Mouse (Mus musculus) small intestine, adult 2 months (tissue): Measurements from ENCODE around the gene Tbxas1.

Experiments
- CTCF ChIP-seq: fragments of 200-500 bp; IDR thresholded peaks from 2 replicates; pipeline ENCODE4 v1.5.1; 2012; ENCODE audit warnings: low read depth, mild to moderate bottlenecking, control low read depth, inconsistent platforms, low read length, moderate library complexity, mixed read lengths; ENCODE audit not compliant: insufficient replicate concordance, insufficient read length; ENCODE audit errors: extremely low read depth
- POLR2A ChIP-seq: fragments of 200-500 bp; IDR thresholded peaks from 2 replicates; pipeline ENCODE4 v1.6.1; 2012; ENCODE audit warnings: low read depth, mild to moderate bottlenecking, control low read depth, inconsistent platforms, low read length, moderate library complexity

DNA sequence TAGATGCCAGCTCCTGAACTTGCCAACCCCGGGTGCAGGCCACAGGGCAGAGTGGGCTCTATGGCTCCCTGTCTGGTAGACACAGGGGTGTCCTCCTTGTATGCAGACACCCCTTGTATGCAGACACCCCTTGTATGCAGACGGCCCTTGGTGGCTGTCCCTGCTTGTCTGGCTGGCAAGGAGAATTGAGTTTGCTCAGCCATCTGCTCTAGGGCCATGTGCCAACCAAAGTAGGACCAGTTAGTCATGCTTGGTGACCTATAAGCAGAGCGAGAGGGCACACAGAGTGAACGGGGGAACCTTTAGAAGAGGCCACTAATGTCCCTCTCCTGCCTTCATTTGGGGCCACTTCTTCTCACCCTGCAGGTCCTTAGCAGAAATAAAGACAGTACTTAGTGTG lies 177.4 kb downstream of the Tbxas1 start:
- no peak for TF ChIP-seq CTCF
- no peak for TF ChIP-seq POLR2A
